Mouse (Mus musculus) CH12.LX (cell line): Measurements from ENCODE around the gene Fam50b. TPM values are rescaled to one million over a fixed set of nuclear protein-coding genes. Genes with fewer than 3 reads are reported as not detected.

Source experiments
- DNase-seq: peaks from one replicate; pipeline ENCODE4 v3.0.0-alpha.2; 2013; ENCODE audit errors: extremely low read depth
- H3K27ac ChIP-seq: 2 replicates; pipeline ENCODE4 v1.5.1; 2012; ENCODE audit warnings: low read depth, mild to moderate bottlenecking, control low read depth, moderate library complexity; ENCODE audit not compliant: insufficient read depth
- H3K27me3 ChIP-seq: replicated peaks from 2 replicates; pipeline ENCODE3; 2012; ENCODE audit warnings: inconsistent platforms
- H3K36me3 ChIP-seq, 2 experiments: replicated peaks in 1 of 2; 2 replicates each; pipeline versions ENCODE3 to v1.6.1; 2012; ENCODE audit warnings: inconsistent platforms in 1 of 2, low read length in 1 of 2, mild to moderate bottlenecking in 1 of 2, mixed read lengths in 1 of 2, moderate library complexity in 1 of 2; ENCODE audit not compliant: control insufficient read depth in 1 of 2, insufficient read depth in 1 of 2
- H3K4me1 ChIP-seq, 2 experiments: 2 replicates each; pipeline ENCODE4 v1.6.1; 2012; ENCODE audit warnings: inconsistent platforms in 1 of 2, moderate library complexity in 1 of 2; ENCODE audit not compliant: insufficient read depth in 2 of 2, control insufficient read depth in 1 of 2
- H3K4me2 ChIP-seq: 2 replicates; pipeline ENCODE4 v1.6.1; 2012; ENCODE audit warnings: low read depth, mild to moderate bottlenecking, control low read depth; ENCODE audit not compliant: poor library complexity, insufficient read depth, severe bottlenecking
- H3K4me3 ChIP-seq, 3 experiments: fragments of 150-350 bp in 1 of 3; sonication (generic) in 1 of 3; replicated peaks in 1 of 3; 2 replicates each; pipeline versions ENCODE3 to v1.5.1; 2011 to 2012; ENCODE audit warnings: low read depth in 2 of 3, low read length in 2 of 3, mild to moderate bottlenecking in 2 of 3, moderate library complexity in 2 of 3, control low read depth in 1 of 3, improper control_type of control experiment in 1 of 3, inconsistent platforms in 1 of 3, mixed read lengths in 1 of 3; ENCODE audit not compliant: poor library complexity in 1 of 3
- H3K79me2 ChIP-seq: replicated peaks from 2 replicates; pipeline ENCODE4 v1.6.1; 2012; ENCODE audit warnings: mild to moderate bottlenecking, moderate library complexity; ENCODE audit not compliant: control insufficient read depth, poor library complexity, insufficient read depth, severe bottlenecking; ENCODE audit errors: extremely low read depth
- H3K9ac ChIP-seq: 2 replicates; pipeline ENCODE4 v1.6.1; 2012; ENCODE audit warnings: low read depth, mild to moderate bottlenecking, control low read depth, moderate library complexity; ENCODE audit not compliant: insufficient read depth
- H3K9me3 ChIP-seq: replicated peaks from 2 replicates; pipeline ENCODE3; 2012; ENCODE audit warnings: low read length, inconsistent platforms, mixed read lengths
- BHLHE40 ChIP-seq: IDR thresholded peaks from 2 replicates; pipeline ENCODE4 v1.6.1; 2011; ENCODE audit warnings: mild to moderate bottlenecking, low read depth, low read length, improper control_type of control experiment
- CTCF ChIP-seq, 2 experiments: IDR thresholded peaks in 1 of 2; conservative IDR thresholded peaks in 1 of 2; 2 replicates each; pipeline ENCODE4 v1.5.1; 2011 to 2012; ENCODE audit warnings: low read depth in 2 of 2, low read length in 2 of 2, improper control_type of control experiment in 1 of 2, inconsistent platforms in 1 of 2, mild to moderate bottlenecking in 1 of 2, moderate library complexity in 1 of 2
- E2F4 ChIP-seq: IDR thresholded peaks from 2 replicates; pipeline ENCODE4 v1.6.1; 2011; ENCODE audit warnings: low read depth, low read length, improper control_type of control experiment; ENCODE audit not compliant: insufficient replicate concordance
- EP300 ChIP-seq: IDR thresholded peaks from 2 replicates; pipeline ENCODE4 v1.6.1; 2011; ENCODE audit warnings: low read length, improper control_type of control experiment
- ETS1 ChIP-seq: conservative IDR thresholded peaks from 2 replicates; pipeline ENCODE4 v1.6.1; 2012; ENCODE audit warnings: low read depth, mild to moderate bottlenecking, inconsistent platforms, low read length, improper control_type of control experiment, moderate library complexity
- GABPA ChIP-seq: IDR thresholded peaks from 2 replicates; pipeline ENCODE4 v1.6.1; 2012; ENCODE audit warnings: low read depth, low read length, improper control_type of control experiment, inconsistent platforms; ENCODE audit not compliant: insufficient replicate concordance
- HCFC1 ChIP-seq: IDR thresholded peaks from 2 replicates; pipeline ENCODE4 v1.6.1; 2012; ENCODE audit warnings: low read depth, mild to moderate bottlenecking, inconsistent platforms, low read length, improper control_type of control experiment
- IRF4 ChIP-seq: IDR thresholded peaks from 2 replicates; pipeline ENCODE4 v1.6.1; 2014; ENCODE audit warnings: low read depth, mild to moderate bottlenecking, inconsistent platforms, low read length, improper control_type of control experiment
- JUN ChIP-seq: IDR thresholded peaks from 2 replicates; pipeline ENCODE4 v1.6.1; 2011; ENCODE audit warnings: low read depth, mild to moderate bottlenecking, low read length, improper control_type of control experiment, moderate library complexity; ENCODE audit not compliant: insufficient read depth
- JUND ChIP-seq: conservative IDR thresholded peaks from 2 replicates; pipeline ENCODE4 v1.6.1; 2011; ENCODE audit warnings: low read depth, low read length, improper control_type of control experiment
- KAT2A ChIP-seq: IDR thresholded peaks from 2 replicates; pipeline ENCODE4 v1.6.1; 2012; ENCODE audit warnings: low read length, improper control_type of control experiment, inconsistent platforms; ENCODE audit not compliant: insufficient replicate concordance
- MAFK ChIP-seq: IDR thresholded peaks from 2 replicates; pipeline ENCODE4 v1.6.1; 2011; ENCODE audit warnings: low read length, improper control_type of control experiment; ENCODE audit not compliant: insufficient replicate concordance
- MEF2A ChIP-seq: IDR thresholded peaks from 2 replicates; pipeline ENCODE4 v1.6.1; 2014; ENCODE audit warnings: low read depth, mild to moderate bottlenecking, inconsistent platforms, low read length, improper control_type of control experiment, borderline replicate concordance
- MXI1 ChIP-seq: IDR thresholded peaks from 2 replicates; pipeline ENCODE4 v1.6.1; 2011; ENCODE audit warnings: mild to moderate bottlenecking, low read depth, low read length, improper control_type of control experiment
- MYC ChIP-seq: IDR thresholded peaks from 2 replicates; pipeline ENCODE4 v1.6.1; 2011; ENCODE audit warnings: low read depth, mild to moderate bottlenecking, improper control_type of control experiment, low read length
- NELFE ChIP-seq: IDR thresholded peaks from 2 replicates; pipeline ENCODE4 v1.6.1; 2011; ENCODE audit warnings: low read depth, low read length, improper control_type of control experiment
- NRF1 ChIP-seq: IDR thresholded peaks from 2 replicates; pipeline ENCODE4 v1.6.1; 2014; ENCODE audit warnings: low read depth, mild to moderate bottlenecking, inconsistent platforms, low read length, improper control_type of control experiment, moderate library complexity
- PAX5 ChIP-seq: IDR thresholded peaks from 2 replicates; pipeline ENCODE4 v1.6.1; 2012; ENCODE audit warnings: low read length, inconsistent platforms, mixed read lengths
- POLR2A ChIP-seq: IDR thresholded peaks from 2 replicates; pipeline ENCODE4 v1.6.1; 2011; ENCODE audit warnings: low read depth, mild to moderate bottlenecking, improper control_type of control experiment, low read length
- SMC3 ChIP-seq: IDR thresholded peaks from 2 replicates; pipeline ENCODE4 v1.6.1; 2011; ENCODE audit warnings: low read depth, low read length, improper control_type of control experiment
- TCF12 ChIP-seq: IDR thresholded peaks from 2 replicates; pipeline ENCODE4 v1.6.1; 2014; ENCODE audit warnings: low read depth, mild to moderate bottlenecking, inconsistent platforms, low read length, improper control_type of control experiment
- USF1 ChIP-seq: IDR thresholded peaks from 2 replicates; pipeline ENCODE4 v1.6.1; 2014; ENCODE audit warnings: low read depth, mild to moderate bottlenecking, inconsistent platforms, low read length, improper control_type of control experiment
- USF2 ChIP-seq: conservative IDR thresholded peaks from 2 replicates; pipeline ENCODE4 v1.6.1; 2011; ENCODE audit warnings: low read depth, low read length, improper control_type of control experiment
- ZC3H11A ChIP-seq: IDR thresholded peaks from 2 replicates; pipeline ENCODE4 v1.6.1; 2012; ENCODE audit warnings: low read depth, mild to moderate bottlenecking, inconsistent platforms, low read length, improper control_type of control experiment
- ZKSCAN1 ChIP-seq: IDR thresholded peaks from 2 replicates; pipeline ENCODE4 v1.6.1; 2012; ENCODE audit warnings: low read depth, inconsistent platforms, low read length, improper control_type of control experiment, borderline replicate concordance
- ZMIZ1 ChIP-seq: IDR thresholded peaks from 2 replicates; pipeline ENCODE4 v1.6.1; 2012; ENCODE audit warnings: low read depth, mild to moderate bottlenecking, inconsistent platforms, low read length, improper control_type of control experiment
- ZNF384 ChIP-seq: IDR thresholded peaks from 2 replicates; pipeline ENCODE4 v1.6.1; 2012; ENCODE audit warnings: low read depth, low read length, improper control_type of control experiment, inconsistent platforms
- dilution Hi-C: fragments of 300-500 bp; cut with MboI; formaldehyde crosslinking; loops from 2 replicates; pipeline ENCODE4 v1.14.3; 2020; ENCODE audit warnings: low sequenced_read_pairs; ENCODE audit not compliant: extremely low pct_unique_long_range_greater_than_20kb, extremely low pct_ligation_motif_present
- in situ Hi-C: fragments of 300-500 bp; cut with MboI; formaldehyde crosslinking; loops from 3 replicates; pipeline ENCODE4 v1.14.3; 2019; ENCODE audit warnings: low sequenced_read_pairs, low pct_ligation_motif_present, low pct_unique_long_range_greater_than_20kb, mixed read lengths
- polyA plus RNA-seq: library from polyadenylated mRNA; unstranded; fragments of >175 nt; gene quantifications from 2 replicates; pipeline ENCODE4 v1.2.1, GENCODE M21; 2012; ENCODE audit warnings: low read depth; ENCODE audit not compliant: insufficient read length
- total RNA-seq, 2 experiments: library from RNA; depleted of rRNA; stranded (reverse); fragments of 300-350 nt in 1 of 2; fragments of >200 nt in 1 of 2; gene quantifications; 2 replicates each; pipeline ENCODE4 v1.2.3; 2012 to 2014

Gene Fam50b
- total RNA-seq (2012; rRNA removed) (0.08 and 0.13 TPM in 2 replicates), total RNA-seq (2014; rRNA removed) (0.24 TPM in 1 of 2 replicates, not detected in the other), polyA plus RNA-seq (not detected in 2 replicates)

DNA sequence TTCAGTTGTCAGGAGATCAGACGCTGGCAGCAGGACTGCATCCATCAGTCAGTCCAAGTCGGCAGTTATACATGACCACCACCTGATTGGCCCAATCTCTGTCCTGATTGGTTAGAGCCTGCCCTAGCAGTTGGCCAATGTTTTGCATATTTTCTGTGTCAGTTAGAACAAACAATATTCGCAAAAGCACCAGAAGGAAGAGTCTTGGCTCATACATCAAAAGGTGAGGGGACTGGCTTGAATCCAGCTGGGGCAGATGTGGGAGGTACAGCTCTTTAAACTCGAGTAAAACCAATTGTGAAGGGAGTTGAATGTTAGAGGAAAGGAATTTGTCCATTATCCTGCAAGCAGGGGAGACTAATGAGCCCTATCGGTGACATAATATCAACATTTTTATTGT lies at the start of gene Fam50b:
Gene Fam50b, plus strand, starts transcription at position 165 of the 400 bp plus-strand sequence.
- H3K79me2 ChIP-seq = no peaks in the 10 kb centered on the region
- dilution Hi-C loops = no loop called here
- H3K4me1 ChIP-seq = peaks cover 0 to 17% of the 10 kb centered on the region in 2 experiments; a peak in 3 of 4 replicates
- in situ Hi-C loops = no loop called here
- no peak for DNase-seq
- H3K4me3 ChIP-seq = no peak within 1 kb of the TSS
- no peaks in the 10 kb centered on the region for H3K9me3 ChIP-seq
- no peaks in the 10 kb centered on the region for H3K36me3 ChIP-seq
- no peak within 1 kb of the TSS for H3K27ac ChIP-seq
- H3K27me3 ChIP-seq = no peaks in the 10 kb centered on the region
- H3K9ac ChIP-seq = no peak within 1 kb of the TSS
- no peak for TF ChIP-seq MYC
- TF ChIP-seq ZNF384 = no peak
- TF ChIP-seq NRF1 = no peak
- no peak for TF ChIP-seq MEF2A
- no peak for TF ChIP-seq ETS1
- no peak for TF ChIP-seq PAX5
- no peak within 1 kb of the TSS for H3K4me2 ChIP-seq

DNA sequence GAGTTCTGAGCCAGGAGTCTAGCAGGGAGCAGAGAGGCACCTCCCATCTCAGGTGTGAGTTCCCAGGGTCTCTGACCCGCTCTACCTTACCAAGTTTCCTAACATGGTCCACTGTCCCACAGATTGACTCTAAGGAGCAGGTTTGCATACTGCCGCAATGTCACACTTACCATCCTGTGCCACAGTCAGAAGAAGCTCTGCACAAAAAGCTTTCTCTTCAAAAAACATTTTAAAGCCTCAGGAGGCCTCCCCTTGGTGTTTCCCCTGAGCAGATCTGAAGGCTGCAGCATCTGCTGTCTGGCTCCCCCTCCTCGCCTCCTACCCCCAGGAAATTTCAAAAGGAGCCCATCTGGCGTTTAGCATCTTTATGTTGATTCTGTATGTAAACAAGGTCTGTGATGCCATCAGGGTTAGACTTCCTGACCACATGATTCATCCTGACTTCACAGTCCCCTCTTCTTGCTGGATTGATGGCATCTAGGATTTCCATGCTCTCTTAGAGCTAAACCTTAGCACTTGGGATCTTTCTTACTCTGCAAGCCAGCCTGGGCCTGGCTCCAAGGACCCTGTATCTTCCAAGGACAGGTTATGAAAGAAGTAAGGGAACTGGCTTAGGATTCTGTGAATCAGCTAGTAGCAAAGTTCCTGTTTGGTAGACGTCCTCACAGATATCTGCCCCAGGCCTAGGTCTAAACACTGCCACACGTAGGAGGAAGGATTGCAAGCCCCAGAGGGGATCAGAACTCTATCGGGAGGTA lies 49.5 kb upstream of the Fam50b start:
- Histone ChIP-seq H3K27ac (0 out of 2 replicates have a peak overlapping the region, but pooled peaks have one; percentile 8), H3K4me2 (0 out of 2 replicates have a peak overlapping the region, but pooled peaks have one; percentile 1), H3K27me3 (no peaks in the 10 kb centered on the region), H3K9me3 (no peaks in the 10 kb centered on the region), H3K4me1 (peaks cover 28 to 60% of the 10 kb centered on the region in 2 experiments), H3K4me3 (no peak overlapping the region), H3K36me3 (no peaks in the 10 kb centered on the region), H3K79me2 (no peaks in the 10 kb centered on the region), H3K9ac (no peak overlapping the region)
- peak; percentile 49 for DNase-seq
- dilution Hi-C loops = no loop called here
- TF ChIP-seq E2F4 (no peak), USF2 (no peak), MEF2A (no peak), MXI1 (no peak), NRF1 (no peak), IRF4 (no peak), ZC3H11A (no peak), SMC3 (no peak), BHLHE40 (peak; percentile 77), CTCF (conservative IDR thresholded peaks at IDR 0.05 in 1 of 2, IDR thresholded peaks at IDR 0.05 in 1 of 2; ENCODE audit: low read depth in 2 of 2, low read length in 2 of 2) (no peak), EP300 (no peak), USF1 (no peak), ZNF384 (no peak; the same call in 1 of the 2 replicates), ZKSCAN1 (no peak), HCFC1 (no peak), JUN (no peak), KAT2A (no peak), POLR2A (no peak), MAFK (no peak), ETS1 (peak; percentile 62), NELFE (no peak), ZMIZ1 (no peak), GABPA (no peak), MYC (no peak), PAX5 (no peak), JUND (no peak), TCF12 (peak; percentile 28; the same call in 1 of the 2 replicates)
- in situ Hi-C loops = no loop called here
